Mouse (Mus musculus): ENCODE data around the gene Gnai3.

GRCm38 (mm10) chr3:108101594-108101993 lies 44.4 kb downstream of the Gnai3 start:
- TF ChIP-seq EP300 (IDR thresholded peaks at IDR 0.05; ENCODE audit: low read length) (no peak), POLR2A (IDR thresholded peaks at IDR 0.05; ENCODE audit: low read depth, low read length) (no peak), UBTF (IDR thresholded peaks at IDR 0.05; ENCODE audit: low read depth, low read length) (no peak), CTCF (conservative IDR thresholded peaks at IDR 0.05 in 1 of 2, IDR thresholded peaks at IDR 0.05 in 1 of 2; ENCODE audit: low read depth in 2 of 2, low read length in 2 of 2) (no peak), USF1 (IDR thresholded peaks at IDR 0.05; ENCODE audit: low read depth, low read length) (no peak), ZMIZ1 (IDR thresholded peaks at IDR 0.05; ENCODE audit: low read depth, low read length) (no peak)
